Mouse (Mus musculus): ENCODE data around the gene Phldb2. TPM values are rescaled to one million over a fixed set of nuclear protein-coding genes. Genes with fewer than 3 reads are reported as not detected.

Phldb2 gene
- polyA plus RNA-seq, 1 experiment from 2014 or later: 24.3 TPM

DNA sequence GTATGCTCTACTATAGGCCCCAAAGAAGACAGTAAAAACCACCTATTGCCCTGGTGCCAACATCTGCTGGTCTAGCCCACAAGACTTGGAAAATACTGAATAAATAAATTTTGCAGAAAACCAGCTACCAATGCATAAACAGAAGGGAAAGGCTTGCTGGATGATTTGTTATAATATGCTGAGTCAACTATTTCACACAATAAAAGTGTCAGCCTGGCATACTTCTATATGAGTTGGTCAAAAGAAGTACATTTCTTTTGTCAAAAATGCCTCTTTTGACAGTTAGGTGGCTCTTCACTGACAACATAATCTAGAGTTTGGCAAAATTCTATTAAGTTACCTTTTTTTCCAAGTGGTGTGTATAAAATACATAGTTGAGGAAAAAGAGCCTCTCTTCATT lies 141.6 kb downstream of the Phldb2 start:
- Histone ChIP-seq H3K4me1 (replicated peaks; ENCODE audit: control insufficient read depth, insufficient read depth, low read length) (0 out of 2 replicates have a peak, but pooled peaks cover 3% of the 10 kb centered on the region), H3K27ac (ENCODE audit: low read depth, low read length) (no peak overlapping the region), H3K4me2 (no peak overlapping the region), H3K9me3 (ENCODE audit: control insufficient read depth, low read length) (no peaks in the 10 kb centered on the region), H3K36me3 (ENCODE audit: control insufficient read depth, insufficient read depth, low read length) (peaks cover 5% of the 10 kb centered on the region), H3K9ac (ENCODE audit: low read depth, low read length) (no peak overlapping the region), H3K27me3 (replicated peaks; ENCODE audit: control insufficient read depth, insufficient read depth, low read length) (no peaks in the 10 kb centered on the region), H3K4me3 (ENCODE audit: low read depth, low read length) (no peak overlapping the region)
- ATAC-seq (replicated peaks; ENCODE audit: low FRiP score) (no peak), DNase-seq (ENCODE audit: low spot score) (no peak)

DNA sequence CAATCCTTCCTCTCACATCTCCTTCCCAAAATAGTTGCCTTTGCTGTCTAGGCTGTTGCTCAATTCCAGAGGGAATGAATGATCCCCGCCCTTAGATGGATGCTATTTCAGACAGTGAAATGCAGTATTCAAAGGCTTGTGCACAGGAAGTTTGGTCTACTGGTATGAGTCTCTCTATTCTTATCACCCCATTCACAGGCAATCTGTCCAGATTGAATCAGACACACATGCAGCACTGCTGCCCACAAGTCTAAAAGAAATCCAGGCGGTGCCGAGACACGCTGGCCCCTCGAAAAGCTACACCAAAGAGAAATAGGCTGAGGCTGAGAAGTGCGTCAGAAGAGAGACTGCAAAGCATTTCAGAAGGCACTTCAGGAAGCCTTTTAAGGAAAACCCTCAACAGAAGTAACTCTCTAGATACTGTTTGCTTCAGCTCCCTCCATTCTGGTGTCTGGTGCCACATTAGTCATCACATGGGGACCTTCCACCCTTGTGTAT lies 142.5 kb downstream of the Phldb2 start:
- WGBS: 57% methylated on average over 6 of the region's 6 CpGs
- H3K4me3 ChIP-seq (ENCODE audit: low read depth, low read length): no peak overlapping the region

DNA sequence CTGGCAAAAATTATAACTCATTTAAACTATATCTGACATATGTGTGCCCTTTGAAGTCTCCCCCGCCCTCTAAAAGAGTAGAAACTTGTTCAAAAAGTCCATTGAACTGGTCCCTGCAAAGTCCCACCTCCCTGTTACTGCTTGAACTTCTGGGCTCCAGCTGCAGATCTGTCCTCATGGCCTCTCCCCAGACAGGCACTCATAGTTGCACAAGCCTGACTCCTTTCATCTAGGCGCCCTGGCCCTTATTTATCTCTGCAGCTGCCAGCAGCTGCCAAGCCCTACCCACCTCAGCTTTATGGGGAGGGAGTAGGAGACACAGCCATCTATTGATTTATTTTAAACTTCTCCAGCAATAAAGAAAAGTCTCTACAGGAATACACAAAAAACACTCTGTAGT lies 143.2 kb downstream of the Phldb2 start:
- 49% methylated on average over 2 of the region's 2 CpGs for WGBS
- no peak overlapping the region for H3K27ac ChIP-seq (ENCODE audit: low read depth, low read length)
- no peaks in the 10 kb centered on the region for H3K9me3 ChIP-seq (ENCODE audit: control insufficient read depth, low read length)
- H3K4me2 ChIP-seq: no peak overlapping the region
- no peaks in the 10 kb centered on the region for H3K27me3 ChIP-seq (replicated peaks; ENCODE audit: control insufficient read depth, insufficient read depth, low read length)
- DNase-seq (ENCODE audit: low spot score): no peak
- peak; percentile 57; the same call in 1 of the 2 replicates for ATAC-seq (replicated peaks; ENCODE audit: low FRiP score)
- H3K9ac ChIP-seq (ENCODE audit: low read depth, low read length): no peak overlapping the region
- 0 out of 2 replicates have a peak, but pooled peaks cover 3% of the 10 kb centered on the region for H3K4me1 ChIP-seq (replicated peaks; ENCODE audit: control insufficient read depth, insufficient read depth, low read length)
- H3K36me3 ChIP-seq (ENCODE audit: control insufficient read depth, insufficient read depth, low read length): peaks cover 5% of the 10 kb centered on the region
- H3K4me3 ChIP-seq (ENCODE audit: low read depth, low read length): no peak overlapping the region

More for the DNA sequence above, 142.5 kb downstream of the Phldb2 start:
- Histone ChIP-seq H3K36me3 (ENCODE audit: control insufficient read depth, insufficient read depth, low read length) (peaks cover 5% of the 10 kb centered on the region), H3K27ac (ENCODE audit: low read depth, low read length) (no peak overlapping the region), H3K4me1 (replicated peaks; ENCODE audit: control insufficient read depth, insufficient read depth, low read length) (0 out of 2 replicates have a peak, but pooled peaks cover 3% of the 10 kb centered on the region), H3K27me3 (replicated peaks; ENCODE audit: control insufficient read depth, insufficient read depth, low read length) (no peaks in the 10 kb centered on the region), H3K9me3 (ENCODE audit: control insufficient read depth, low read length) (no peaks in the 10 kb centered on the region), H3K4me2 (no peak overlapping the region), H3K9ac (ENCODE audit: low read depth, low read length) (no peak overlapping the region)
- ATAC-seq (replicated peaks; ENCODE audit: low FRiP score): no peak
- DNase-seq (ENCODE audit: low spot score): no peak

DNA sequence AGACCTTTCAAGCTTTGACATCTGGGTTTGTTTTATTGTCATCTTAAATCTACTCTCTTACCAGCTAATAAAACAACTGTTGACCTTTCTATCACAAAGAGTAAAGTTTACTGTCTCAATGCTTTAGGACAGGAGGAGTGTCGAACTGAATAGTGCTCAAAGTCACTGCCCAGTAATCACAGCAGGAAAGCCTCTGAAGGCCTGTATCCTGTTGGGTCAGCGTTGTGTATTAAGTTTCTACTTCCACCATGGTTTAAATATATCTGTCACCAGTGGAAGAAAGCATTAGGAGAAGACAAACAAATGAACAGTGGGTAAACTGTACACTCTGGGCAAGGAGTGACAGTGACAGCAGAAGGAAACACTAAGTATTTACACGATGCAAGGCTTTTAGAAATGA lies 148.7 kb downstream of the Phldb2 start:
- H3K4me1 ChIP-seq (replicated peaks; ENCODE audit: control insufficient read depth, insufficient read depth, low read length): no peaks in the 10 kb centered on the region
- no peaks in the 10 kb centered on the region for H3K27me3 ChIP-seq (replicated peaks; ENCODE audit: control insufficient read depth, insufficient read depth, low read length)
- peaks cover 5% of the 10 kb centered on the region for H3K36me3 ChIP-seq (ENCODE audit: control insufficient read depth, insufficient read depth, low read length)
- no peak overlapping the region for H3K4me2 ChIP-seq
- no peak for DNase-seq (ENCODE audit: low spot score)
- H3K27ac ChIP-seq (ENCODE audit: low read depth, low read length): no peak overlapping the region
- no peaks in the 10 kb centered on the region for H3K9me3 ChIP-seq (ENCODE audit: control insufficient read depth, low read length)
- ATAC-seq (replicated peaks; ENCODE audit: low FRiP score): no peak
- H3K9ac ChIP-seq (ENCODE audit: low read depth, low read length): no peak overlapping the region
- 64% methylated on average over 3 of the region's 3 CpGs for WGBS
- no peak overlapping the region for H3K4me3 ChIP-seq (ENCODE audit: low read depth, low read length)

DNA sequence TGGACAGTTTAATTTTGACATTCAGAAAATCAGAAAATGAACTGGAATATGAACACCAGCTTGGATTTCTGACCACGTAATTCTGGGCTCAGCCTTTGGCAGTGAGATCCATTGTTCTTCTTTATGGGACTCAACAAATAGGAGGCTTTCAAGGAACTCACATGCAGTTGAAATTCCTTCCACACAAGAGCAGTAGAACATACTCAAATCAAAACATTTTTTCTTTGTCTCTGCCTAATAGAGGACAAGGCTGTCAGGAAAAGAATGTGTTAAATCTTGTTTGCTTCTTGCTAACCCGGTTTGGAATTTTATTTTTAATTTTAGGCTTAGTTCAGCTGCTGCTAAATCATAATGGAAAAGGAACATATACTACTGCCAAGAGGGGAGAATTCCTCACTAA lies 153.0 kb downstream of the Phldb2 start:
- no peaks in the 10 kb centered on the region for H3K27me3 ChIP-seq (replicated peaks; ENCODE audit: control insufficient read depth, insufficient read depth, low read length)
- H3K9ac ChIP-seq (ENCODE audit: low read depth, low read length): no peak overlapping the region
- H3K27ac ChIP-seq (ENCODE audit: low read depth, low read length): no peak overlapping the region
- no peak overlapping the region for H3K4me3 ChIP-seq (ENCODE audit: low read depth, low read length)
- no peaks in the 10 kb centered on the region for H3K9me3 ChIP-seq (ENCODE audit: control insufficient read depth, low read length)
- WGBS: 79% methylated on average over 2 of the region's 2 CpGs
- no peaks in the 10 kb centered on the region; the same call in 1 of the 2 replicates for H3K36me3 ChIP-seq (ENCODE audit: control insufficient read depth, insufficient read depth, low read length)
- H3K4me2 ChIP-seq: no peak overlapping the region
- DNase-seq (ENCODE audit: low spot score) (no peak), ATAC-seq (replicated peaks; ENCODE audit: low FRiP score) (no peak)
- H3K4me1 ChIP-seq (replicated peaks; ENCODE audit: control insufficient read depth, insufficient read depth, low read length): no peaks in the 10 kb centered on the region

DNA sequence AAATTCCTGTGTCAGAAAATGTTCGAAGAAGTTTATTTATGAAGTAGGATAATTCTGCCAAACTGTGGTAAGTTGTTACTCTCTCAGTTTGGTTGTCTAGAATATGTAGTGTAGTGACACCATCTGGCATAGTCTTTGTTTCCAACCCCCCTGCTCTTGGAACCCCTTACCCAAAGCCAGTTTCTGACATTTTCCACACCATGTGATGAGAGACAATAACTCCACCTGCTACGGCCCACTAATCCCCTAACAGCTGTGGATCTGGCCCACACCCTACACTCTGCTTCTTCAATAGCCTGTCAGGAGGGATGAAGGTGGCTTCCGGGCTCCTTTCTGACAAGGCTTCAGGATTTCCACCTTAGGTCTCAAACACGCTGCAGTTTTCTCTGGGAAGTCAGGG lies 154.2 kb downstream of the Phldb2 start:
- DNase-seq (ENCODE audit: low spot score) (no peak), ATAC-seq (replicated peaks; ENCODE audit: low FRiP score) (no peak)
- Histone ChIP-seq H3K4me1 (replicated peaks; ENCODE audit: control insufficient read depth, insufficient read depth, low read length) (no peaks in the 10 kb centered on the region), H3K9ac (ENCODE audit: low read depth, low read length) (no peak overlapping the region), H3K27ac (ENCODE audit: low read depth, low read length) (no peak overlapping the region), H3K4me3 (ENCODE audit: low read depth, low read length) (no peak overlapping the region), H3K4me2 (no peak overlapping the region), H3K9me3 (ENCODE audit: control insufficient read depth, low read length) (no peaks in the 10 kb centered on the region), H3K27me3 (replicated peaks; ENCODE audit: control insufficient read depth, insufficient read depth, low read length) (no peaks in the 10 kb centered on the region), H3K36me3 (ENCODE audit: control insufficient read depth, insufficient read depth, low read length) (no peaks in the 10 kb centered on the region; the same call in 1 of the 2 replicates)
- 83% methylated on average over 4 of the region's 4 CpGs for WGBS

DNA sequence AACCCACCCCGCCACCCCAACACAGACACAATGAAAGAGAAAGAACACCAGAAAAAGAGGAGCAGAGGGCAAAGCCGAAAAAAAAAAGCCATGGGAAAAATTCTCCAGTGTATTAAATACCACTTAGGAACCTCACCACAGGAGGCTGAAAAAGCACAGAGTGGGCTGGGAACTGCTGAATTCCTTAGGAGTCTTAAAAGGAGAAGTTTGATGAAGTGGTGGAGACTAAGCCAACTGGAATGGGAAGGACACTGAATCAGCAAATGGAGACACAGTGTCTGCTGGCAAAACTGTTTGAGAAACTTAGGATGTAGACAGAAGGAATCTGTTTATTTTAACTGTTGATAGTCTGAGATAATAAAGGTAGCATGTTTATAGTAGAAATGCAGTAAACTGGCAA lies 154.8 kb downstream of the Phldb2 start:
- WGBS: 82% methylated on average over 2 of the region's 2 CpGs
- Histone ChIP-seq H3K4me2 (no peak overlapping the region), H3K9me3 (ENCODE audit: control insufficient read depth, low read length) (no peaks in the 10 kb centered on the region), H3K4me3 (ENCODE audit: low read depth, low read length) (no peak overlapping the region), H3K27ac (ENCODE audit: low read depth, low read length) (no peak overlapping the region), H3K27me3 (replicated peaks; ENCODE audit: control insufficient read depth, insufficient read depth, low read length) (no peaks in the 10 kb centered on the region), H3K36me3 (ENCODE audit: control insufficient read depth, insufficient read depth, low read length) (no peaks in the 10 kb centered on the region; the same call in 1 of the 2 replicates), H3K4me1 (replicated peaks; ENCODE audit: control insufficient read depth, insufficient read depth, low read length) (no peaks in the 10 kb centered on the region), H3K9ac (ENCODE audit: low read depth, low read length) (no peak overlapping the region)
- DNase-seq (ENCODE audit: low spot score): no peak
- no peak for ATAC-seq (replicated peaks; ENCODE audit: low FRiP score)

DNA sequence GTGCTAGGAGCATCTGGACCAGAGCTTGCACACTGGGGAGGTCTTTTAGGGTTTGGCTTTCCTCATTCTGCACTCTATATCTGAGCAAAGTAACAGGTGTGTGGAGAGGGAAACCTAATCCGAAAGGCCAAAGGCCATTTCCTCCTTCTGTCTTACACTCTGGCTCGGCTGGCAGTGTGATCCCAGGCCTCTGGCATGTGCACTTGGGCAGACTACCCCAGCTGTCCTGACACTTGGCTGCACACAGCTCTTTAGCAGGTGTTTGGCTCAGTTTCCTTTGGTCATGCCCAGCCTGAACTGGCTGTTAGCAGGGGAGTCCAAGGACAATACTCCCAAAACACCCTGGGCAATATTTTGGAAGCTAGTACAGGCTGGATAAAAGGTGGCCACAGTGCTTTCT lies 156.6 kb downstream of the Phldb2 start:
- no peaks in the 10 kb centered on the region for H3K27me3 ChIP-seq (replicated peaks; ENCODE audit: control insufficient read depth, insufficient read depth, low read length)
- no peaks in the 10 kb centered on the region; the same call in 1 of the 2 replicates for H3K36me3 ChIP-seq (ENCODE audit: control insufficient read depth, insufficient read depth, low read length)
- H3K4me1 ChIP-seq (replicated peaks; ENCODE audit: control insufficient read depth, insufficient read depth, low read length): no peaks in the 10 kb centered on the region
- WGBS: 70% methylated on average over 2 of the region's 2 CpGs
- no peak overlapping the region for H3K27ac ChIP-seq (ENCODE audit: low read depth, low read length)
- H3K4me3 ChIP-seq (ENCODE audit: low read depth, low read length): no peak overlapping the region
- no peaks in the 10 kb centered on the region for H3K9me3 ChIP-seq (ENCODE audit: control insufficient read depth, low read length)
- DNase-seq (ENCODE audit: low spot score) (no peak), ATAC-seq (replicated peaks; ENCODE audit: low FRiP score) (no peak)
- H3K9ac ChIP-seq (ENCODE audit: low read depth, low read length): no peak overlapping the region
- H3K4me2 ChIP-seq: no peak overlapping the region

DNA sequence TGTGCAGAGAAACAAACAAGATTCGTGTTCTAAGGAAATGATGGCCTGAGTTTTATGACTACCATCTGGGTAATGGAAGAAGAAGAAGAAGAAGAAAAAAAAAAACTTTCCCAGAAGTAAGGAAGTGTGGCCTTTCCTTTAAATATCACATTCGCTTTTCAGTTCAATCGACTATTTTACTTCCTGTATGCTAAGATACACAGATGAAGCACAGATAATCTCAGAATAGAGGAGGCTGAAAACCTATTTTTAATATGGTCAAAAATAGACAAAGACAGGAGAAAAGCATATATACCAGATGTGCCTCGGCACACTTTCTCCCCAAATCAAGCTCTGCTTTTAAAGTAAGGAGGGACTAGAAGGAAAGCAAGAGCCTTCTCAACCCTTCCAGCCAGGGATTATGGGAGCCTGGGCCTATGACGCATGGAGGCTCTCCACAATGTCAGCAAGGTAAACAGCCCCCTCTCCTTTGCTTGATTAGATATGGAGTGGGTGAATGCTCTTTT lies 158.2 kb downstream of the Phldb2 start:
- no peak overlapping the region for H3K4me2 ChIP-seq
- H3K27ac ChIP-seq (ENCODE audit: low read depth, low read length): no peak overlapping the region
- no peaks in the 10 kb centered on the region for H3K27me3 ChIP-seq (replicated peaks; ENCODE audit: control insufficient read depth, insufficient read depth, low read length)
- no peaks in the 10 kb centered on the region for H3K9me3 ChIP-seq (ENCODE audit: control insufficient read depth, low read length)
- no peaks in the 10 kb centered on the region for H3K4me1 ChIP-seq (replicated peaks; ENCODE audit: control insufficient read depth, insufficient read depth, low read length)
- H3K4me3 ChIP-seq (ENCODE audit: low read depth, low read length): no peak overlapping the region
- no peak for DNase-seq (ENCODE audit: low spot score)
- no peak overlapping the region for H3K9ac ChIP-seq (ENCODE audit: low read depth, low read length)
- no peak for ATAC-seq (replicated peaks; ENCODE audit: low FRiP score)
- no peaks in the 10 kb centered on the region for H3K36me3 ChIP-seq (ENCODE audit: control insufficient read depth, insufficient read depth, low read length)
- WGBS: 55% methylated on average over 5 of the region's 5 CpGs

Data from liver, embryonic 11.5 days (tissue).